Mouse (Mus musculus) erythroblast, embryonic 14.5 days (primary cell): Measurements from ENCODE around the gene Syngr1.

ENCODE experiments used
- GATA1 ChIP-seq: IDR thresholded peaks from 2 replicates; pipeline ENCODE4 v1.6.1; 2012; ENCODE audit warnings: low read length, inconsistent platforms, mixed read lengths
- TAL1 ChIP-seq: IDR thresholded peaks from 3 replicates; pipeline ENCODE4 v1.6.1; 2012; ENCODE audit warnings: low read length, inconsistent platforms, mixed read lengths

- TF ChIP-seq TAL1 = no peak
- no peak for TF ChIP-seq GATA1
Observed at GRCm38 (mm10) chr15:80135499-80135898, 44.4 kb downstream of the Syngr1 start.
